Mouse (Mus musculus) left cerebral cortex, adult 11 months (tissue): ENCODE results near the gene Rbm18.

Source experiments
- DNase-seq: peaks from one replicate; pipeline ENCODE4 v3.0.0; 2022; ENCODE audit warnings: low spot score

The Rbm18 gene

DNA sequence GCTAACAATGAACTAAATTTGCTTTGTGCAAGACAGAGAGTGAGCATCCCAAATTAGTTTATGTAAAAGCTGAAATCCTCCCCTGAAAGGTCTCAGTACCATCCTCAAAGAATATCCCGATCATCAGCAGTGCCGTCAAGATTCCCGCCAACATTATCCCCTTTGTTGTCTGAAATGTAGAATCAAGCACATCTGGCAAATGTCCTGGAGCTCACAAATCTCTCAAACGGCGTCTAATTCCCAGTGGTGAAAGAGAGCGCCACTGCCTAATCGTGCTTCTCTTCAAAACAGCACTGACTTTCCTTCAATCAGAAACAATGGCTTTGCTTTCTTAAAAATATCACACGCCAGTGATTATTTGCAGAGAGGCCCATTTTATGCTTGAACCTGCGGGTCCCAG lies 69.4 kb downstream of the Rbm18 start:
- DNase-seq, result no peak
